Mouse (Mus musculus): ENCODE measurements around the gene E430018J23Rik. TPM values are rescaled to one million over a fixed set of nuclear protein-coding genes. Genes with fewer than 3 reads are reported as not detected.

E430018J23Rik gene
- total and polyA plus RNA-seq, 3 experiments: 2.1 to 2.5 TPM; not detected in 1

DNA sequence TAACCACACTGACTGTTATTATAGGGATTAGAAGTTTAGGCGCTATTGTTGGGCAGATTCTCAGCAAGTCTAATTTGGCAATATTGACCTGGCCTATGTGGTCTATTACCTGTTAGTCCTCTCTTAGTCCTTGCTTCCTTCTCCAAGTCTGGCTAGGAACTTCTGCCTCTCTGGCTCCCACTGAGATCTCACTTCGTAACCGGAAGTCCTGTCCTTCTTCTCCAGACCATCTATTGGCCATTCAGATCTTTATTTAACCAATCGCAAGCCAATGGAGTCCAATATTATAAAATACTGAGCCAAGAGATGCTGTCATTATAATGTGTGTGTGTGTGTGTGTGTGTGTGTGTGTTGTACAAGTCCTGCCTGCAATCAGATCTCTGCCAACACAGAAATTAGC lies 29.3 kb downstream of the E430018J23Rik start:
- no peak for TF ChIP-seq MYC (IDR thresholded peaks at IDR 0.05; ENCODE audit: low read depth, low read length)
- no peak for TF ChIP-seq GATA1 (IDR thresholded peaks at IDR 0.05; ENCODE audit: low read depth, low read length)
- TF ChIP-seq MYB (IDR thresholded peaks at IDR 0.05; ENCODE audit: low read depth, low read length): no peak
- no peak for TF ChIP-seq HCFC1 (IDR thresholded peaks at IDR 0.05; ENCODE audit: low read depth, low read length)
- TF ChIP-seq TAL1 (IDR thresholded peaks at IDR 0.05; ENCODE audit: low read length): no peak
- no peak for TF ChIP-seq RCOR1 (IDR thresholded peaks at IDR 0.05; ENCODE audit: low read depth, low read length)
- no peak for TF ChIP-seq POLR2AphosphoS5 (IDR thresholded peaks at IDR 0.05; ENCODE audit: borderline replicate concordance, low read depth, low read length)
- no peak for TF ChIP-seq TBP (IDR thresholded peaks at IDR 0.05; ENCODE audit: low read depth, low read length)
- no peak for TF ChIP-seq MXI1 (IDR thresholded peaks at IDR 0.05; ENCODE audit: low read depth, low read length)
- TF ChIP-seq ETS1 (IDR thresholded peaks at IDR 0.05; ENCODE audit: low read depth, low read length): no peak
- TF ChIP-seq CTCF (IDR thresholded peaks at IDR 0.05 in 2 of 3, conservative IDR thresholded peaks at IDR 0.05 in 1 of 3; ENCODE audit: control insufficient read depth in 1 of 3, insufficient read depth in 1 of 3, low read depth in 2 of 3, low read length in 3 of 3, poor library complexity in 1 of 3, severe bottlenecking in 1 of 3): no peak
- no peak for TF ChIP-seq MEF2A (IDR thresholded peaks at IDR 0.05; ENCODE audit: extremely low read depth, insufficient replicate concordance, low read depth, low read length, poor library complexity, severe bottlenecking)
- no peak for TF ChIP-seq TCF12 (IDR thresholded peaks at IDR 0.05; ENCODE audit: low read depth, low read length)
- TF ChIP-seq CHD2 (IDR thresholded peaks at IDR 0.05; ENCODE audit: low read length): no peak
- Histone ChIP-seq H3K79me2 (ENCODE audit: control insufficient read depth, insufficient read depth, low read length, poor library complexity) (no peaks in the 10 kb centered on the region), H3K36me3 (ENCODE audit: control insufficient read depth in 1 of 2, insufficient read depth in 2 of 2, low read length in 2 of 2) (peaks cover 0 to 3% of the 10 kb centered on the region in 2 experiments; a peak in 1 of 4 replicates), H3K27me3 (ENCODE audit: control insufficient read depth in 1 of 2, insufficient read depth in 2 of 2, low read length in 2 of 2) (no peaks in the 10 kb centered on the region), H3K4me1 (ENCODE audit: control insufficient read depth in 1 of 2, insufficient read depth in 2 of 2, low read length in 2 of 2) (0 out of 4 replicates have a peak, but pooled peaks cover 4% of the 10 kb centered on the region in 2 experiments), H3K9ac (ENCODE audit: control insufficient read depth, low read depth, low read length, poor library complexity, severe bottlenecking) (no peak overlapping the region), H3K4me3 (ENCODE audit: control insufficient read depth in 1 of 2, insufficient read depth in 1 of 2, low read depth in 2 of 2, low read length in 2 of 2) (no peak overlapping the region), H3K27ac (ENCODE audit: control insufficient read depth, low read depth, low read length) (no peak overlapping the region), H3K9me3 (replicated peaks; ENCODE audit: insufficient read depth, low read length) (no peaks in the 10 kb centered on the region)
- DNase-seq (ENCODE audit: low read depth, low spot score): no peak

DNA sequence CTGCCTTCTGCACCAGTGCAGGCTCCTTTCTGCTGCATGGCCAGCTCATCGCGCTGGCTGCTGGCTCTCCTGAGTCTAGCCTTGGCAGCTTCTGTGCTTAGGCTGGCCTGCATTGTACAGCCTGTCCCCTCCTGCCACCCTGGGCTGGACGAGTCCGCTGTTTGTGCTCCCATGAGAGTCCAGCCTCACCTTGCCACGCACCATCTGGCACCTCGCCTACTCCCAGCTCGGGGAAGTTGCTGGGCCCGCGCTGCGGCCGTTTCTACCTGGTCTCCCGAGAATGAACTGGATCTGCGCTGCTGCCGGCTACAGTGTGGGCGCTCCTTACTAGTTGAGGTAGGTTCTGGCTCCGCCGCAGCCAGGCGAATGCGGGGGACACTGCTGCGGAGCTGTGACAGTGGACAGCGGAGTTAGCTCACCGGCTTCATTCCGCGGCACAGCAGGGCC lies 29.9 kb downstream of the E430018J23Rik start:
- Histone ChIP-seq H3K4me3 (ENCODE audit: control insufficient read depth in 1 of 2, insufficient read depth in 1 of 2, low read depth in 2 of 2, low read length in 2 of 2) (no peak overlapping the region), H3K79me2 (ENCODE audit: control insufficient read depth, insufficient read depth, low read length, poor library complexity) (no peaks in the 10 kb centered on the region), H3K9me3 (replicated peaks; ENCODE audit: insufficient read depth, low read length) (no peaks in the 10 kb centered on the region), H3K27me3 (ENCODE audit: control insufficient read depth in 1 of 2, insufficient read depth in 2 of 2, low read length in 2 of 2) (no peaks in the 10 kb centered on the region), H3K4me1 (ENCODE audit: control insufficient read depth in 1 of 2, insufficient read depth in 2 of 2, low read length in 2 of 2) (0 out of 4 replicates have a peak, but pooled peaks cover 4% of the 10 kb centered on the region in 2 experiments), H3K9ac (ENCODE audit: control insufficient read depth, low read depth, low read length, poor library complexity, severe bottlenecking) (no peak overlapping the region), H3K36me3 (ENCODE audit: control insufficient read depth in 1 of 2, insufficient read depth in 2 of 2, low read length in 2 of 2) (peaks cover 0 to 3% of the 10 kb centered on the region in 2 experiments; a peak in 1 of 4 replicates), H3K27ac (ENCODE audit: control insufficient read depth, low read depth, low read length) (no peak overlapping the region)
- no peak for DNase-seq (ENCODE audit: low read depth, low spot score)
- no peak for TF ChIP-seq MYC (IDR thresholded peaks at IDR 0.05; ENCODE audit: low read depth, low read length)
- no peak for TF ChIP-seq NRF1 (IDR thresholded peaks at IDR 0.05; ENCODE audit: insufficient read depth, low read depth, low read length, poor library complexity, severe bottlenecking)
- no peak for TF ChIP-seq ETS1 (IDR thresholded peaks at IDR 0.05; ENCODE audit: low read depth, low read length)
- TF ChIP-seq POLR2AphosphoS5 (IDR thresholded peaks at IDR 0.05; ENCODE audit: borderline replicate concordance, low read depth, low read length): no peak
- no peak for TF ChIP-seq POLR2AphosphoS2 (IDR thresholded peaks at IDR 0.05; ENCODE audit: low read length)
